Mouse (Mus musculus) kidney, adult 18-20 months (tissue): Measurements from ENCODE around the gene Prkag2.

ENCODE experiments used
- DNase-seq: peaks from one replicate; pipeline ENCODE4 v3.0.0; 2021

The Prkag2 gene

DNA sequence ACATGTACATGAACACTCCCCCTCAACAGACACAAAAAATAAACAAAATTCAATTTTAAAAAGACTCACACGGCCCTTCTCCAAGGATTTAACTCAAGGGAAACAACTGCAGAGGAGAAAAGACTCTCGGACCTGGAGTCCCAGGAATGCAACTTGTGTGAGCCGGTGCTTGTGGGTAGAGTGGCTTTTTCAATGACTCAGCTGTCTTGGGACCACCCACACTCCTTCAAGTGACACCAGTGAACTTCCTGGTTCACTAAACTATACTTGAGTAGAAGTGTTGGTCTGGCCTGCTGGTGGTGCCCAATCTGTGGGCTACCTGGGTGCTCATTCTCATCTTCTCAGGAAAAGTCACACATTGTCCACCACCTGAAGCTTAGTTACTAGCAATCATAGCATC, 53.7 kb downstream of the Prkag2 start:
- DNase-seq: no peak

DNA sequence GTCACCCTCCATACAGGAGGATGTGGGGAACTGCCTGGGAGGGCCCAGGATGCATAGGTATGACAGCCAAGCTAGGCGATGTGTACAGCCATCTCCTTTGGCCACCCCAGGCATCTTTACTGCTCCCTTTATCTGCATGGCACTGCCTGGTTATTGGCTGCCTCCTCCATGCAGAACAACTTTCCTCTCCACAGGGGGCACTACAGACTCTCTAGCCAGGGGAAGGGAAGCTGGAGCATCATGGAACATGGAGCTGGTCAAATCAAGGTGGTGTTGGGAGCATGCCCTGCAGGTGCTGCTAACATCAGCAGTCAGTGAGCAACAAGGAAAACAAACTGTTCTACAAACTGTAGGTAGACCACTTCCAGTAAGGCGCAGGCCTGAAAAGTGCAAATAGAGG, 56.4 kb downstream of the Prkag2 start:
- no peak for DNase-seq

- DNase-seq: no peak
Measured at GRCm38 (mm10) chr5:25041947-25042346, 58.5 kb downstream of the Prkag2 start.

- DNase-seq: peak; percentile 27
Measured at GRCm38 (mm10) chr5:25041307-25041706, 59.1 kb downstream of the Prkag2 start.

- no peak for DNase-seq
Measured at GRCm38 (mm10) chr5:25040903-25041302, 59.5 kb downstream of the Prkag2 start.

DNA sequence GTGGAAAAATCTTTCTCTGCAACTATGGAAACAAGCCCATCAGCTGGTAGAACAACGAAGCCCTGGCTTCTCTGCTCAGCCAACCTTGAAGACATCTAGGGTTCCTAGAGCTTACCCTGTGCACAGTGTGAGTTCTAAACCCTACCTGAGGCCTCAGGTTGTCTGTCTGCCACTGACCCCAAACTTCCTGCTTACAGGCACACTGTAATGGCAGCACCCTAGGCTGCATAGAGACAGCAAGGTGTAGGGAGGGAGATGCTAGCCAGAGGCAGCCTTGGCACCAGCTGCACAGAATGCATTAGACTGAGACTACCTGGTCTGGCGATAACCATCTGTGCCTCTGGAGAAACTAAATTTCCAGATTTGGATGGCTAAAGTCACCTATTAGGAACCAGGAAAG, 61.6 kb downstream of the Prkag2 start:
- peak; percentile 27 for DNase-seq

DNA sequence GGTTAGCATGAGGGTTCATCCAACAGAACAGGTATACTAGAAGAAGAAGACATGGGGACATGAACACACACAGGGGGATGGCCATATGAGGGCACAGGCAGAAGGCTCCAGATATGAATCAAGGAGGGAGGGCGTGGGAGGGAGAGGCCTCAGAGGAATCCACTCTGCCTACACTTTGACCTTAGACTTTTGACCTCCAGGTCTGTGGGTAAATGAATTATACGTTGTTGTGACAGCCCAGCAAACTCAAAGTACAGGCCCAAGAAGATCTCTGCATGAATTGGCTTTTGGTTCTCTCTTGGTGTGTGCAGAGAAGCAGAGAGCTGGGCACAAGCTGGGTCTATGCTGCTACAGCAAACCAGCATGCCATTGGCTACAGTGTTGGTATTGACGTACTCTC, 65.1 kb downstream of the Prkag2 start:
- DNase-seq: no peak

- DNase-seq: no peak
Measured at GRCm38 (mm10) chr5:25031456-25031856, 69.0 kb downstream of the Prkag2 start.

GRCm38 (mm10) chr5:25031037-25031436, 69.4 kb downstream of the Prkag2 start:
- no peak for DNase-seq

DNA sequence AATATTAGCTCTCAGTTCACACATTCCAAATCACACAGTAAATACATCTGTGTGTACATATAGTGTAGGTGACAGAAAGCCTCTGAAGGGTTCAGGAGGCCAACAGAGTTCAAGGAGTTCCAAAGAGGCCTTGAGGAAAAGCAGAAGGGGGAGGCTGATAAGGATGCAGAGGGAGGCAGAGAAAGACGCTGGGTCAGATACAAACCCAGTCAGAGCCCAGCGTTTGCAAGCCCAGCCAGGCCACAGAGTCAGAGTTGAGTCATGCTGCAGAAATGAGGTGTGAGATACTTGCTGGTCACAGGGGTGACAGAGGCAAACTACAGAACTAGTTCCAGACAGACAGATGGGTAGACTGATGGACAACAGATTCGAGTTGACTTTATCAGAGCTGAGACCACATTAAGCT, 70.2 kb downstream of the Prkag2 start:
- no peak for DNase-seq

GRCm38 (mm10) chr5:25027673-25028072, 72.8 kb downstream of the Prkag2 start:
- DNase-seq: no peak

DNA sequence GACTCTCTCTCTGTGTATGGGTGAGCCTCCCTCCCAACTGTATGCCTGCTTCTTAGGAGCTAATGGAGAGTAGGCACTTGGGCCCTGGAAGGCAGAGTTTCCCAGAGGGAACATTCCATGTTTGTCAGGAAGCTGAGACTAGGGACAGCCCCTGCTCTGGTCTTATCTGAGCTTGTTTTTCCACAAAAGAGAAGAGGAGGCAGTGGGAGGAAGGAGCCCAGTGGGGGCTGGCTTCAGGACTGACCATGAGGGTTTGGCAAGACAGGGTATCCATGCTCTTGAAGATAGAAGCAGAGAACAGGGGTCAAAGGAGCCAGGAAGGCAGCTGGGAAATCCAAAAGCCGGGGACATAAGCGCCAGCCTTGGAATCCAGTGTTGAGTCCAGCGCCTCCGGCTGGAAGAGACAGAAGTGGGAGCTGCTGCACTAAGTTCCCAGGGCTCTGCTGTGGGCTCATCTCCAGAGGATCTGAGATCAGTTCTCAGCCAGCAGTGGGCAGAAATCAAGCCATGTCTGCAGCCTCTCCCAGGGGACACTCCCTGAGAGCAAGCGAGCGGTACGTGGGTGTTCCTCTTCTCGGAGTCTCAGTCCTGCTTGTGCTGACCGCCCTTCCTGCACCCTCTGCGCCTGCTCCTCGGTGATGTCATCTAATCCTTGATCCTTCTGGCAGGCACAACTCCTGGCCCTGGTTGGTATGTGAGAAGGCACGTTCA, 75.0 kb downstream of the Prkag2 start:
- peak; percentile 21 for DNase-seq

- DNase-seq: peak; percentile 54
Measured at GRCm38 (mm10) chr5:25022904-25023303, 77.5 kb downstream of the Prkag2 start.

DNA sequence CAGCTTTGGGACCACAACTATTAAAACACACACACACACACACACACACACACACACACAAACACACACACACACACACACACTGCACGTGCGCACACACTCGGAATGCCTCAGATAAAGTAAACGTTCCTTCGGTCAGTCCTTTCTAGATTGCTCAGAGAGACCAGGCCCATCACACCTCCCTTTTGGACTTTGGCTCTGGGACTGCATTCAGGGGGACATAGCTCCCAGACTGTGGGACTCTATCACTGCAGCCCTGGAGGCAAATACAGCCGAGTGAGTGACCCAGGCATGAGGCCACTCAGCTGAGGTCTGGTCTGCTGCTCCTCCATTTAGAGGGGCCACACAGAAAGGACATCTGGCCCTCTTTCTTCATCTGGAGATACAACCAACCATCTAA, 81.2 kb downstream of the Prkag2 start:
- no peak for DNase-seq

DNA sequence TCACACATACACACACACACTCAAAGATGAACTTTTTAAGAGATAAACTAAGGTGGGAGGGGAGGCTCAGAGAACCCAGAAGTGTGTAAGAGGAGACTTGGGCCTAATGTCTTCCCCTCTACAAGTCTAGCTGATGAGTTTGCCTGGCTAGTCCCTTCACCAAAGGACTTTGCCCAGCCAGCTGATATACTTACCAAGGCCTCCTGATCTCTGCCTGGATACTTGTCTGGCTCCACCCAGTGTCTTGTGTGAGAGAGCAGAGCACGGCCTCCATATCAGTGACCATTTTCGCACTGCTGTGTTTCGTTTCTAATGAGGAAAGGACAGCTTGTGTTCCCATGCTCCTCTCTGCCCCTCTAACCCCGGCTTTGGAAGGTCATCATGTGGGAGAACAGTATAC, 88.3 kb downstream of the Prkag2 start:
- DNase-seq: no peak

DNA sequence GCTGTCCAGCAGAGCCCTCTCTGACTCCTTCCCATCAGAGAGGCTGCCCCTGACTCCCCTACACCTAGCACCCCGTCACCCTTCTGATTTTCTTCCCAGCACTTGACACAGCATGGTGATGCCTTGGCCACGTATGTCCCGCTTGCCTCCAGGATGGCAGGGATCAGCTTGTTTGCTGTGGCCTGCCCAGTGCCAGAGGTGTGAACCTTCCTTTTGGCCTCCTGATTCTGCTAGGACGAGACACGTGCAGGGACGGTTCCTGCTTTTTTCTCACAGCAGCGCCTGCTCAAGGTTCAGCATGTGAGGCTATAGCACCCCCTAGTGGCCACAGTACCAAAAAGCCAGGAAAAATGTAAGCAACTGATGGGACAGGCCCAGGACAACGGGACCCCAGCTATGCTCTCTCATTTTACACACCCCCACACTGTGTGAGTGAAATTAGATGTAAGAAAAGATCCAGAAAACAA, 89.4 kb downstream of the Prkag2 start:
- peak; percentile 85 for DNase-seq

GRCm38 (mm10) chr5:25010438-25010892, 90.0 kb downstream of the Prkag2 start:
- peak; percentile 83 for DNase-seq

DNA sequence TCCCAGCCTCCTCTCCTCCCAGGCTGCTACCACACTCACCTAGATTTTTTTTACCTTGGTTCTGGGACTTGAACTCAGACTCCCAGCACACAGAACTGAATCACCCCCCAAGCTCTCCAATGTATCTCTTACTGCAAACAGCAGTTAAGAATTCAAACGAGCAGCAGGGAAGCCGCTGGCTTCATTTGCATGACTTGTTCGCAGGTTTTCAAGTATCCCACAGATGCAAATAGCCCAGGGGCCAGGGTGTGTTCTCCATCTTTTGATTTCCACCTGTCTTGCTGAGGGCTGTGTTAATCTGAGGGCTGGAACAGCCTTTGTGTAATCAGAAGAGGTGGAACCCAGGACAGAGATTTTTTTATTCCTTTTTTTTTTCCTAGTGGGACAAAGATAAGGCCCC, 90.7 kb downstream of the Prkag2 start:
- DNase-seq: no peak

DNA sequence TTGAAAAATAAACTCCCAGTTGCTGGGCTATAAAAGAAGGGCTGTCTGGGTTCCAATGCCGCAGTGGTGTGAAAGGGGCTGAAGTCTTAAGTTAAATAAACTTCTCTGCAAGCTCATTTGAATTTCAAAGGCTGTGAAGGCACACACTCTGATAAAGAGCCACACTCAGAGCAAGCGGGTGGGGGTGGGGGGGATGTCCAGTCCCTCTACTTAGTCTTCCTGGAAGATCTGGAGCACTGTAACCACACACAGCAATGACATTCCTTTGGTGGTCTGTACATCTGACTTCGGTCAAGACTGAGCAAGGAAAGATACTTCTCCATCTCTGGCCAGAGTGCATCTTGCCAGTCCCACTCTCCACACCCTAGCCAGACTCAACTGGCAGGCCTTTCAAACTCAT, 91.5 kb downstream of the Prkag2 start:
- no peak for DNase-seq

DNA sequence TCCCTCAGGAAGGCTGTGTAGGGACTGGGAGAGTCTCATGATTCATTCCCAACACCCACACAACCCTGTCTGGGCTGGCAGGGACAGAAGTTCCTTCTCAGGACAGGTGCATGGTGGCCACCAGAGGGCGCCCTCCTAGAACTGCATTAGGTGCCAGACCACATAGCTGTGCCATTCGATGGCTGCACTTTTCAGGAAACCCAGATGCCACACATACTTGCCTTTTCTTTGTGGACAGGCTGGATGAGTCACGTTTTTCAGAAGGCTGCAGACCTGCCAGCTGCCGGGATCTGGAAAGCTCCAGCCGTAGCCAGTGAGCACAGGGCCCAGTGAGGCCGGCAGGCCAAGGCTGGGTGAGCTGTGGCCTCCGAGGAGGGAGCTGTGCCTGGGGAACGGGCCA, 93.6 kb downstream of the Prkag2 start:
- peak; percentile 82 for DNase-seq

GRCm38 (mm10) chr5:25005532-25006129, 94.8 kb downstream of the Prkag2 start:
- DNase-seq: no peak

DNA sequence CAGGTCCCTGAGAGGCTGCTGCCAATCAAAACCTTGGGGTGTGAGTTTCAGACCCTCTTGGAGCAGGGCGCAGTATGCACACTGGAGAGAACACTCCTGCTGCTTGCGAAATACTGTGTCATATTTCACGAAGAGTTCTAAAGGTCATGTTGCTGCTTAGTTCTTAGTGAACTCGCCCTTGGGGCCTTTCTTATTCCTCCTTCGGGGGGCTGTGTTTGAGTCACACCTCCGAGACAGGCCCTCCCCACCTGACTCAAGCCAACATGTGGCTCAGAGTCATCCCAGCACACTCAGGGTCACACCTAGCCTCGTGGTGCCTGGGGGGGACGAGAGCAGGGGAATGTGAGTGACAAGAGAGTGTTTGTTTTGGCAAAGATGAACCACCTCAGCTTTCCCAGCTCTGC, 99.0 kb downstream of the Prkag2 start:
- no peak for DNase-seq

GRCm38 (mm10) chr5:24999351-24999750, 101.1 kb downstream of the Prkag2 start:
- no peak for DNase-seq

GRCm38 (mm10) chr5:24995576-24996100, 104.8 kb downstream of the Prkag2 start:
- peak; percentile 62 for DNase-seq
